Mouse (Mus musculus) embryo, embryonic 11 days (tissue): ENCODE data around the gene Pdzd2.

Source experiments
- DNase-seq: peaks from one replicate; pipeline ENCODE4 v3.0.0-alpha.2; 2015

Pdzd2 gene

DNA sequence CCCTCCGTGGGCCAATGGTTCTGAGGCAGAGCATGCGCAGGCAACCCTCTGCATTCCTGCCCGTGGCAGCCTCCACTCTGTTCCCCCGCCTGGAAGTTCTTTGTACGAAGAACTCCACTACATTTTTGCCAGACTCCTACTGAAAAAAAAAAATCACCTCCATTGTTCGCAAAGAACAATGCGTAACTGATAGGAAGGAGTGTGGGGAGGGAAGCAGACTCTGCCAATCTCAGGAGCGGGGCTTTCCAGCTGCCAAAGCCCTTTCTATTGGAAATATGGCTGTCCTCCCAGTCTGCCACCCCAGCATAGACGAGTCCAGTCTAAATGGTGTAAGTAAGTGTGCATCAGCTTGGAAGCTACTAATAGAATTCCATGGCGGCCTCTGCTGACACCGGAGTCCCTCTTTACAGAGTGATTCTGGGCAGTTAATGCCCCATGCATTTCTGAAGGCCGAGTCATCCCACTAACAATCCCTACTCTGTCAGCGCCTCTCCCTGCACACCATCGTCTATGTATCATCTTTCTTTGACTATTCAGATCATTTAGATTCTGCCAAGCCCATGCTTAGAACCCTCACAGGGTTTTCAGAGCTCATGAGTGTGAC, 221.3 kb downstream of the Pdzd2 start:
- peak; percentile 14 for DNase-seq

DNA sequence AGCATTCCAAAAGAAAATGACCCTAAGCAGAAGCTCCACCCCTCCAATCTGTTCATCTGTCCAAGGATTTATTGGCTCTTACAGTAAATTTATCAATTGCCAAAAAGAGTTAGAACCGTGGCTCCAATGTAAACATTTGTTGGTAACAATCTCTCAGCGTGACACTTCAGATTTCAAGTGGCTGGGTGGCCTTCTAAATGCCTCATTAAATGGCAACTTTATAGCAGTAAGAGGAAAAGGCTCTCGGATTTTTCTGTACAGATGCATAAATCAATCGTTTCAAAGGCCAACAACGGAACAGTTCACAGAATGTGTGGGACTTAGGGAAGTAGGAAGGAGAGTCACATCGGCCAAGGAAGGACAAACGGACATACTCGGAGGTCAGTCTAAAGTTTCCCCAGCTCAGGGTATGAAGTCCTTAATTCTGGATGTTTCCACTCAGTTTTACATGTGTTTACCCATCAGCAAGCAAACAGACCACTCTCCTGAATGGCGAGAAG, 222.4 kb downstream of the Pdzd2 start:
- peak; percentile 19 for DNase-seq

- peak; percentile 33 for DNase-seq
These were observed 224.4 kb downstream of the Pdzd2 start for GRCm38 (mm10) chr15:12515272-12515844.

- no peak for DNase-seq
These were observed 226.2 kb downstream of the Pdzd2 start for GRCm38 (mm10) chr15:12513526-12513925.

GRCm38 (mm10) chr15:12508765-12509377, 230.9 kb downstream of the Pdzd2 start:
- DNase-seq: no peak

DNA sequence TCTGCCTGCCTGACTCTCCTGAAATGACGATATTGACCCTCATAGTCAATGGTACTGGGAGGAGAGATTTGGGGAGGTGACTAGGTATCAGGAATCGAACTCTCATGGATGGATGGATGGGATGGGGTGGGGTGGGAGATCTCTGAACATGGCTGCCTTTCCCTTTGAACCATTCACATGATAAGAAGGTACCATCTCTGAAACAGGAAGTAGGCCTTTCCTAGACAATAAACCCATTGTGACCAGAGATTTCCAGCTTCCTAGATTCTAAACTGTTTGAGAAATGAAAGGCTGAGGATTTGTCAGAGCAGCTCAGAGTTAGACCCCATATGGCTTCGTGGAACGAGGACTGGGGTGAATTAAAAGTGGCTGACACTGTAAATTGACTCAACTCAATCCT, 232.2 kb downstream of the Pdzd2 start:
- DNase-seq: no peak

DNA sequence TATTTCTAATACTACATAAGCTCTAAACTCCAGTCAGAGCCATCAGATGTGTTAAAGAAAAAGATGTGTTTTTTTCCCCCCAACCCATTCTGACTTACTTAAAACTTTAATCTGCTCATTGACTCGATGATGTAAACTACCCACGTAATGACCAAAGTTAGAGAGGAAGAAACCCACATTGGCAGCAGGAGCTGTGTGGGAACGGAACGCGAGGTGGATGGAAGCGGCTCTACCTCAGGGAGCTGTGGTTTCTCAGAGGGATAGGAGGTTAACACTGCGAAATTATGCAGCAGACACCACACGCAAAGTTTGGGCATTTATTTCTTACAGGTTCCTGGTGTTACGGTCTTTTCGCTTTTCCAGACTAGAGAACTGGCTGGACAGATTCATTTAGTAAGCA, 233.2 kb downstream of the Pdzd2 start:
- no peak for DNase-seq

DNA sequence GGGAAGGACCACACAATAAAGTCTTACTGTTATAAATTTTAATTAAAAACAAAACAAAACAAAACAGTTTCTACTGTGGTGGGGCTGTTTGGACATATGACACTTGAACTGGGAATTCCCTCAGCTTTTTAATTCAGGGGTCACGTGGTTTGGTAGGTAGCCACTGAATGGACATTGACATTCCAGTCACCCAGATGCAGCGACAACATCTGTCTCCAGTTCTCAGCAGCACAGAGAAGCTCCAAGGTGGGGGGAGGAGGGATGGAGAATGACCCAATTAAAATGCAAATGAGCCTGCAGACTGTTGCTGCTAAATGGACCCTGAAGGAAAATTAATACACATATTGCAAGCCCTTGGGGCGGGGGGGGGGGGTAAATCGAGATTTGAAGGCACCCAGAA, 233.6 kb downstream of the Pdzd2 start:
- no peak for DNase-seq

DNA sequence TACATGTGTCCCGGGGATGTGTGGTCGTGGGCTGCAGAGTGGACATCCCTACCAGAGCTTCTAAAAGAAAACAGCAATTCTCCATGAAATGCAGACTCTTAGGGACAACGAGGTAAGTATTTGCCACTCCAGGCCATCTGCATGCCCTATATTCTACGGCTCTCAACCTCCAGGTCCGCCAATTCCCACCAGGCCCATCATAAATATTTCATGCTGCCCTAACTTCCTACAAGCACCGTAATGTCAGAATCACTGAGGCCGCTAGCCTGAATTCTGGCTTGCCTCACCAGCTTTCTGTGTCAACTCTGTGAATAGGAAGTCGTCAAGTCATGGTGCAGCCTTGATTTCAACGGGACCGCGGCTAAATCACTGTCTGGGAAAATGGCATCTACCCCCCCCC, 234.2 kb downstream of the Pdzd2 start:
- DNase-seq: no peak

GRCm38 (mm10) chr15:12503907-12504306, 235.8 kb downstream of the Pdzd2 start:
- no peak for DNase-seq

DNA sequence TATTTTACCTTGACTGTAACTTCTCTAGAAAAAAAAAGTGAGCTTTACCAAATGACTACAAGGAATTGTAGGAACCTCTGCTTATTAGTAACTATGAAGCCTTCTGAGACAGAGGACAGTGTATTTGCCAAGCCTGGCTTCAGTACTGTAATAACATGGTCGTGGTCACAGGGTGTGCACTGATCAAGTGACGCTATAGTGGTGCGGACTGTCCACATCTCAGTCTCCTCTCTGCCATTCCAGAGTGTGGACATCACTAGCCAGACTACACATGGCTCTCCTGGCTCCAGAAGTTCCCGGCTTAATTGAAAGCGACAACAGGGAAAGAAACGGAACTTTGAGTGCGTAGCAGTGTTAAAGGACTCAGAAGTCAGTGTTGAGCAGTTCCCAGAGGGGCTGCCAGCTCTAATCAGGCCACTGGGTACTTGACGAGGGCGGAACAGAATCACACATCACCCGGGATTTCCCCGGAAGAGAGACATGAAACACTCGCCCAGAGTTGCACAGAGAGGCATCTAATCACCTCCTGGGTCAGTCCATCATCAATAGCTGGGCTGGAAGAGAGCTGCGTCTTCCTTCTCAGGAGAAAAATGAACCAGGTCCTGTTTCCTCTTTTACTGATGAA, 237.7 kb downstream of the Pdzd2 start:
- DNase-seq: no peak

DNA sequence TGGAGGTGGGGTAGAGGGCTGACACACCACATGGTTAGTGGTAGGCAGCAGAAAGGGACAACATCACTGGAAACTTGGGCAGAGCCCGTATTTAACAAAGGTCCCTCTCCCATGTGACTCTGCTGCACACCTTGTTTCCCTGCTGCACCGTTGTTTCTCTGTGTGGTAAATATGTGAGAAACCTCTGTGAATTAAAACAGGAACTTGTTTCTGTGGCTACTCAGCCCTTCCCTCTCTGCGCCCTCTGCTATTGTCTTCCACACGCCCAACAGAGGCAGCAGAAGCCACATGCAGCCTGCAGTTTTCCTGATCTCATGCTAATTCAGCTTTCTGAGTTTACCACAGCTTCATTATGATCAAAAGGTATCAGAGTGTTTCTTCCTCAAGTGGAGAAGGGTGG, 239.1 kb downstream of the Pdzd2 start:
- no peak for DNase-seq

GRCm38 (mm10) chr15:12494084-12494483, 245.6 kb downstream of the Pdzd2 start:
- no peak for DNase-seq

DNA sequence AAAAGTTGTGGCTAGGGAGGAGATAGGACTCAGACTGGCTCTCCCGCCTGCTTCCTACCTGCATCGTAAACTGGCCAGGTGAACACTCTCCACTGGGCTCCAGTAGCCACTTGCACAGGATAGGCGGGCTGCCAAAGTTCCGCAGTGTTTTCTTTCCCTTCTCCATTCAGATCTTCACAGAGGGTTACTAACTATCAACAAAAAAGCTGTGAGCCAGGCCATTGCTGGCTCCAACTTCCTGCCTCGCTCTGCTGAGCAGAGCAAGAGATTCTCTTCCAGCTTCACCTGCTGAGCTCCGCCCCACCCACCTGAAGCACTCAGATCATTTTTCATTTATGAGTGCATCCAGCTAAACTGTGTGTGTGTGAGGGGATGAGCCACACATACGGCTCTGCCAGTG, 246.5 kb downstream of the Pdzd2 start:
- no peak for DNase-seq

- no peak for DNase-seq
These were observed 248.8 kb downstream of the Pdzd2 start for GRCm38 (mm10) chr15:12490969-12491368.

- DNase-seq: peak; percentile 36
These were observed 249.2 kb downstream of the Pdzd2 start for GRCm38 (mm10) chr15:12490527-12490926.

DNA sequence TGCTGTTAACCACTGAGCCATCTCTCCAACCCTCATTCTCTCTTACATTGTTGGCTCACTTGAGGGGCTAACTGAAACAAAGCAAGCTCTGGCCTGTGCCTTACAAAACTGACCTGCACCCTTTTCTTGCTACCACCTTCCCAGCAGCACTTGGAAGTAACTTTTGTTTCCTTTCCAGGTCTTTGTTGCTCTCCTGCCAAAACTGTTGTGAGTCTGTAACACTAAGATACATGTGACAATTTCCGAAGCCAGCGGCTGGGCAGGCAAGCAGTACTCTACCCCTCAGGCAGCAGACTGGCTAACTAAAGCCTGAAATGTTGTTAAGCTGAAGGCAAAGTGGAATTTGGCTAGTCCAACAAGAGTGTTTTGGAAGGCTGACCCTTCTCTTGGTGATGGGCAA, 251.4 kb downstream of the Pdzd2 start:
- no peak for DNase-seq

DNA sequence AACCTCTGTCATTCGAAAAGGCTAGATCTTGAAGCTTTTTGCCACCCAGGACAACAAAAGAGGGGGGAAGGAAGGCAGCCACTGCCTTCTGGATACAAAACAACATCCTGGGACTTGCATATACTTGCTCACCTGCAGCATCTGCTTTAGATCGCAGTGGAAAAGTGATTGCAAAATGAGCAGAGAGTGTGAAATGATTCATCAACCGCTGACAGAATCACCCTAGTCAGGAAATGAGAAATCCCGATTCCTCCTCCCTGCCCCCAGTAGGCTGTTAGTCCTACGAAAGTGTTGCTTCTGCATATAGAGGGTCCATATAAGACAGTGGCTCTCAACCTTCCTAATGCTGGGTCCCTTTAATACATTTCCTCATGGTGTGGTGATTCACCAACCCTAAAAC, 258.5 kb downstream of the Pdzd2 start:
- no peak for DNase-seq

GRCm38 (mm10) chr15:12480369-12480768, 259.4 kb downstream of the Pdzd2 start:
- peak; percentile 59 for DNase-seq

- DNase-seq: peak; percentile 47
These were observed 260.4 kb downstream of the Pdzd2 start for GRCm38 (mm10) chr15:12479326-12479725.

- no peak for DNase-seq
These were observed 266.1 kb downstream of the Pdzd2 start for GRCm38 (mm10) chr15:12473596-12473995.

GRCm38 (mm10) chr15:12472646-12473045, 267.1 kb downstream of the Pdzd2 start:
- no peak for DNase-seq

GRCm38 (mm10) chr15:12470900-12471838, 268.6 kb downstream of the Pdzd2 start:
- no peak for DNase-seq
